9 mouse cellular contexts compared by ENCODE assay signal in the genomic region with DNA sequence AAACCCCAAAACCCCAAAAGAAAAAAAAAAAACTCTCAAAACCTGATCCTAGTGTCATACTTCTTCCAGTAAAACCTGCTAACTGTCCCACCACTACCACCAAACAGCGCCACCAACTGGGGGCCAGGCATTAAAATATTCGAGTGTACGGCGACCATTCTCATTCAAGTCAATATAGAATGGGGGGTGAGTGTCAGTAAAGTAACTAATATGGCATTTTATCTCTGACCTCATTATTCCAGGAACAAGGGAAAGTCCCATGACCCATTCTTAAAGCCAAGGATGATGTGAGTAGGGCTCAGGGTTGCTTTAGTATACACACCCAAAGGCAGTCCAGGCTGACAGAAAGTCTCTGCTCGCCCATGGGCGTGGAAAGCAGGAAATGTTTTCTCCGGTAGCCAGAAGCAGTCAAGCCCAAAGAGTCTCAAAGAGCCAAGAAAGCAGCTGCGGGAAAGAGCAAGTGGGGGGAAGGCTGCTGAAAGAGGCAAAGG. TPM values are rescaled to one million over a fixed set of nuclear protein-coding genes. Genes with fewer than 3 reads are reported as not detected.
DNase-seq lines count a peak whose midpoint lies in the region; ATAC-seq and TF ChIP-seq lines count a peak whose summit lies in the region.
"Had no signal": no experiment of that assay in that cellular context is flagged by ENCODE, and none has a peak within 500 bp of the region (broad histone marks: within the 10 kb centered on the region; RNA-seq: fewer than 3 reads in every experiment).

No protein-coding gene starts in this region.

- peak; percentile 48 for TF ChIP-seq CTCF in lung, adult 2 months (IDR thresholded peaks at IDR 0.05; ENCODE audit: insufficient read depth, low read length)

- H3K4me3 ChIP-seq in liver, embryonic 12.5 days = no peak overlapping the region
- no peak overlapping the region for H3K4me3 ChIP-seq in lung, adult 2 months (replicated peaks; ENCODE audit: extremely low read depth, low read depth, low read length)

- H3K36me3 ChIP-seq in liver, embryonic 12.5 days = no peaks in the 10 kb centered on the region

- ATAC-seq in CD4-positive, CD25-positive, alpha-beta regulatory T cell, adult 4 months = no peak
- ATAC-seq in liver, embryonic 12.5 days = no peak

- H3K4me1 ChIP-seq in liver, embryonic 12.5 days = peaks cover 5% of the 10 kb centered on the region; the same call in 1 of the 2 replicates
- 0 out of 2 replicates have a peak, but pooled peaks cover 3% of the 10 kb centered on the region for H3K4me1 ChIP-seq in lung, adult 2 months (ENCODE audit: control insufficient read depth, insufficient read depth, low read length)

- TF ChIP-seq POLR2A in lung, adult 2 months (IDR thresholded peaks at IDR 0.05; ENCODE audit: borderline replicate concordance, extremely low read depth, low read depth, low read length) = no peak

- WGBS in liver, embryonic 12.5 days (ENCODE audit: insufficient replicate concordance) = 36% methylated on average over 8 of the region's 8 CpGs
- WGBS in lung, adult 2 months = 13% methylated on average over 8 of the region's 8 CpGs

- no peak overlapping the region for H3K9ac ChIP-seq in liver, embryonic 12.5 days

- DNase-seq in CD4-positive, CD25-positive, alpha-beta regulatory T cell, adult 2 months (ENCODE audit: low read depth, low spot score) = peak; percentile 61
- peak; percentile 27 for DNase-seq in liver
- peak; percentile 27 for DNase-seq in c-Kit-positive CD71-positive TER-119-negative erythroid progenitor cells, embryonic 14.5 days (ENCODE audit: low read depth)
- DNase-seq in lung, adult 2 months = peak; percentile 47
- no peak for DNase-seq in frontal cortex, postnatal 25 days (ENCODE audit: low spot score in 2 of 2)
- DNase-seq in ovary, adult 18-20 months (ENCODE audit: low spot score) = no peak

- no peak overlapping the region for H3K4me2 ChIP-seq in liver, embryonic 12.5 days

- no peaks in the 10 kb centered on the region for H3K9me3 ChIP-seq in liver, embryonic 12.5 days (replicated peaks)

- no peak overlapping the region for H3K27ac ChIP-seq in liver, embryonic 12.5 days
- H3K27ac ChIP-seq: macrophage had no signal

- H3K27me3 ChIP-seq in liver, embryonic 12.5 days (replicated peaks) = peaks cover 17% of the 10 kb centered on the region

RNA-seq across cellular contexts. Expression of gene Mfsd6l, which starts 2.0 kb away (rescaled TPM):
- not detected for polyA plus RNA-seq in CD4-positive, CD25-positive, alpha-beta regulatory T cell, adult 4 months (2017; shearing (Covaris generic))
- not detected in 2 replicates for polyA plus RNA-seq in liver, embryonic 12.5 days (2016; fragmentation: Nextera tagmentation; extraction: Ambion mirVana)
- polyA plus RNA-seq in lung, adult 2 months (2012; rRNA removed) = 3.4 and 4.3 TPM in 2 replicates
- polyA plus RNA-seq: macrophage had no signal

RNA-seq across cellular contexts. Expression of gene Ccdc42, which starts 32.8 kb away (rescaled TPM):
- not detected for polyA plus RNA-seq in CD4-positive, CD25-positive, alpha-beta regulatory T cell, adult 4 months (2017; shearing (Covaris generic))
- polyA plus RNA-seq in liver, embryonic 12.5 days (2016; fragmentation: Nextera tagmentation; extraction: Ambion mirVana) = 0.15 TPM in 1 of 2 replicates, not detected in the other
- 5.0 and 8.5 TPM in 2 replicates for polyA plus RNA-seq in lung, adult 2 months (2012; rRNA removed)
- polyA plus RNA-seq: macrophage had no signal

RNA-seq across cellular contexts. Expression of gene Pik3r6, which starts 51.2 kb away (rescaled TPM):
- not detected for polyA plus RNA-seq in CD4-positive, CD25-positive, alpha-beta regulatory T cell, adult 4 months (2017; shearing (Covaris generic))
- 1.4 and 1.8 TPM in 2 replicates for polyA plus RNA-seq in liver, embryonic 12.5 days (2016; fragmentation: Nextera tagmentation; extraction: Ambion mirVana)
- 12.3 and 13.3 TPM in 2 replicates for polyA plus RNA-seq in lung, adult 2 months (2012; rRNA removed)

Comparison
In these comparisons a context has a peak if more than half of its experiments do, and no peak if none do; other contexts are left out.
1. DNase-seq: peak in CD4-positive, CD25-positive, alpha-beta regulatory T cell, adult 2 months (single experiment), liver (single experiment), c-Kit-positive CD71-positive TER-119-negative erythroid progenitor cells, embryonic 14.5 days (single experiment) and lung, adult 2 months (single experiment); none in frontal cortex, postnatal 25 days (0 of 2) and ovary, adult 18-20 months (single experiment).